Mouse (Mus musculus): Measurements from ENCODE around the gene Gm21188. TPM values are rescaled to one million over a fixed set of nuclear protein-coding genes. Genes with fewer than 3 reads are reported as not detected.
"Not testable (repeated sequence)": the region's sequence is repeated elsewhere in the genome, so short reads cannot be mapped to it uniquely, and the experiment has no call there.

The Gm21188 gene
- polyA plus RNA-seq, 1 experiment: 3.9 TPM

DNA sequence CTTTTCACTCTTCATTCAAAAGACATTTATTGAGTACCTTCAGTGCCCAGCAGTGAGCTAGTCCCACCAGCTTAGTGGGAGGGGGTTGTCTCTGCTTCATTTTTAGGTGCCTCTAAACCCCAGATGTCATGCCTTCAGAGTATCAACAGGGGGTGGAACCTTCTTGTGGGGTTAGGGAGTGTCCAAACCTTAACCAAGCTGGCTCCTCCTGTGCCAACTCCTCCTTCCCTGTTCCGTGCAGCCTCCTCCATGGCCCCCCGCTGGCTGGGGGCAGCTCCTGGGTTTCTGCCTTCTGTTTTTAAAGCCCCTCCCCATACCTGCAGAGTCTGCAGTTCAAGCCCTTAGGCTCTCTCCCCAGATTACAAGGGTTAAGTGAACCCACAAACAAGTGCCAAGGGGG is 3.8 kb downstream of the Gm21188 start:
- H3K27ac ChIP-seq (ENCODE audit: insufficient read depth, low read length); DNase-seq (ENCODE audit: low read depth in 1 of 2, low spot score in 2 of 2); H3K27me3 ChIP-seq (ENCODE audit: control insufficient read depth, insufficient read depth, low read length); H3K4me1 ChIP-seq (ENCODE audit: control insufficient read depth, insufficient read depth, insufficient read length); H3K36me3 ChIP-seq (ENCODE audit: control insufficient read depth, insufficient read depth, low read length); H3K4me3 ChIP-seq (ENCODE audit: extremely low read depth, insufficient read depth, insufficient read length): not testable (repeated sequence)
- WGBS: no CpG with 5 or more reads among the region's 2 CpGs

DNA sequence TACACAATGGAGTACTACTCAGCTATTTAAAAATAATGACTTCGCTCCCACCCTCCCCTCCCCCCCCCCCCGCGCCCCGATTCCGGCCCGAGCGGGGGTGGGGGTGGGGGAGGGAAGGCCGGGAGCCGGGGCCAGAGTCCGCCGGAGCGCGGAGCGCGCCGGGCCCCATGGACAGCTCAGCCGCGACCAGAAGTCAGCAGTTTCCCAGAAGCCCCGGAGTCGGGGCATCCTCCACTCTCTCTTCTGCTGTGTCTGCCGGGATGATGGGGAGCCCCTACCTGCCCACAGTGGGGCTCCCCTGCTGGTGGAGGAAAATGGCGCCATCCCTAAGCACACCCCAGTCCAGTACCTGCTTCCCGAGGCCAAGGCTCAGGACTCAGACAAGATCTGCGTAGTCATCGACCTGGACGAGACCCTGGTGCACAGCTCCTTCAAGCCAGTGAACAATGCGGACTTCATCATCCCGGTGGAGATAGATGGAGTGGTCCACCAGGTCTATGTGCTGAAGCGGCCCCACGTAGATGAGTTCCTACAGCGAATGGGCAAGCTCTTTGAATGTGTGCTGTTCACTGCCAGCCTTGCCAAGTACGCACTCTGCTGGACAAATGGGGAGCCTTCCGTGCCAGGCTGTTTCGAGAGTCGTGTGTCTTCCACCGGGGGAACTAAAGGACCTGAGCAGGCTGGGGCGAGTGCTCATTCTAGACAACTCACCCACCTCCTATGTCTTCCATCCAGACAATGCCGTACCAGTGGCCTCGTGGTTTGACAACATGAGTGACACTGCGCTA is 5.4 kb downstream of the Gm21188 start:
- H3K4me3 ChIP-seq (ENCODE audit: extremely low read depth, insufficient read depth, insufficient read length); H3K27me3 ChIP-seq (ENCODE audit: control insufficient read depth, insufficient read depth, low read length); DNase-seq (ENCODE audit: low read depth in 1 of 2, low spot score in 2 of 2); H3K4me1 ChIP-seq (ENCODE audit: control insufficient read depth, insufficient read depth, insufficient read length); H3K36me3 ChIP-seq (ENCODE audit: control insufficient read depth, insufficient read depth, low read length); H3K27ac ChIP-seq (ENCODE audit: insufficient read depth, low read length): not testable (repeated sequence)
- 15% methylated on average over 11 of the region's 40 CpGs for WGBS

DNA sequence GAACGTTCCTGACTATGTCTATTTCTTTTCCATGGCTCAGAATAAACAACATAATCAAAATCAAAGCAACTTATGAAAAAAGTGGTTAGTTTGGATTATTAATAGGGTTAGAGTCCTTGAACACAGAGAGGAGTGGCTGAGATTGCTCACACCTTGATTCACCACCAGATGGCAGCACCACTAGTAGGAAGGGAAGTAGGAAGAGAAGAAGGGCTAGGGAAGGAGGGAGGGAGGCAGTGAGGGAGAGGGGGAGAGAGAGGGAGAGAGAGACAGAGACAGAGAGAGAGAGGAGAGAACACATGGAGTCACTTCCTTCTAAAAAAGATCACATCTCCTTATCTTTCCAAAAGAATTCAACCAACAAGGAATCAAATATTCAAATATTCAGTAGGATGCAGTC is 10.8 kb downstream of the Gm21188 start:
- not testable (repeated sequence) for DNase-seq (ENCODE audit: low read depth in 1 of 2, low spot score in 2 of 2); H3K36me3 ChIP-seq (ENCODE audit: control insufficient read depth, insufficient read depth, low read length); H3K4me1 ChIP-seq (ENCODE audit: control insufficient read depth, insufficient read depth, insufficient read length); H3K27ac ChIP-seq (ENCODE audit: insufficient read depth, low read length); H3K27me3 ChIP-seq (ENCODE audit: control insufficient read depth, insufficient read depth, low read length); H3K4me3 ChIP-seq (ENCODE audit: extremely low read depth, insufficient read depth, insufficient read length)
- no CpG with 5 or more reads among the region's 1 CpGs for WGBS

DNA sequence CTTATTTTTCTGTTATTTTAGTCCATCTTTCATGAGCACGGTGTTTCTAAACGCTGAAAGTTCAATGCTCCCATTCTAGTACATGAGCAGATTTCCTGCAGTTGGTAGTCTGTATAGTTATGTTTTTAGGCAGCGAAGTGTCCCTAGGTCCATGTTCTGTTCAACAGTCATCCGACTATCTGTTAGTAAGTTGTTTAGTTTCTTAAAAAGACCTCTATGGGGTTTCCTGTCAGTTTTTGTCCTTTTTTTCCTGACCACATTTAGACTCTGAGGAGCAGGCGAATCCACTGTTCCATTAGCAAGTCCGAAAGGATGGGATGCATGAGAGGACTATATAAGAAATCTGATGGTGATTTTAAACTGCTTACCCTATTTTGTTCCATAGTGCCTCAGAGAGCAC is 14.1 kb downstream of the Gm21188 start:
- not testable (repeated sequence) for H3K27ac ChIP-seq (ENCODE audit: insufficient read depth, low read length); DNase-seq (ENCODE audit: low read depth in 1 of 2, low spot score in 2 of 2); H3K4me3 ChIP-seq (ENCODE audit: extremely low read depth, insufficient read depth, insufficient read length); H3K27me3 ChIP-seq (ENCODE audit: control insufficient read depth, insufficient read depth, low read length); H3K4me1 ChIP-seq (ENCODE audit: control insufficient read depth, insufficient read depth, insufficient read length); H3K36me3 ChIP-seq (ENCODE audit: control insufficient read depth, insufficient read depth, low read length)
- 28% methylated on average over 6 of the region's 6 CpGs for WGBS

DNA sequence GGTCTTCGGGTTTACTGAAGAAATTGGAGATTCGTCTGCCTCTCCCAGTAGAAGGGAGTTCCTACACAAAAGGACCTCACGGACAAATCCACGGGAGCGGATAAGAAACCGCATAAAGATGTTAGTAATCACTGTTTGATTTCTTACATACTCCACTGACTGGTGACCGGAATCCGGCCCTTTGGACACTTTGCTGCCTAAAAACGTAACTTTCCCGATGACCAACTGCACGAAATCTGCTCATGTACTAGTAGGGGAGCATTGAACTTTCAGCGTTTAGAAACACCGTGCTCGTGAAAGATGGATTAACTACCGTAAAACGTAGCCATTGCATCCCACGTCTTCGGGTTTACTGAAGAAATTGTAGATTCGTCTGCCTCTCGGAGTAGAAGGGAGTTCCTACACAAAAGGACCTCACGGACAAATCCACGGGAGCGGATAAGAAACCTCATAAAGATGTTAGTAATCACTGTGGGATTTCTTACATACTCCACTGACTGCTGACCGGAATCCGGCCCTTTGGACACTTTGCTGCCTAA is 15.3 kb downstream of the Gm21188 start:
- peak in 1 of 2 experiments; percentile 5 for DNase-seq (ENCODE audit: low read depth in 1 of 2, low spot score in 2 of 2)
- not testable (repeated sequence) for H3K4me3 ChIP-seq (ENCODE audit: extremely low read depth, insufficient read depth, insufficient read length); H3K27me3 ChIP-seq (ENCODE audit: control insufficient read depth, insufficient read depth, low read length); H3K36me3 ChIP-seq (ENCODE audit: control insufficient read depth, insufficient read depth, low read length); H3K4me1 ChIP-seq (ENCODE audit: control insufficient read depth, insufficient read depth, insufficient read length); H3K27ac ChIP-seq (ENCODE audit: insufficient read depth, low read length)
- WGBS: 15% methylated on average over 25 of the region's 25 CpGs

DNA sequence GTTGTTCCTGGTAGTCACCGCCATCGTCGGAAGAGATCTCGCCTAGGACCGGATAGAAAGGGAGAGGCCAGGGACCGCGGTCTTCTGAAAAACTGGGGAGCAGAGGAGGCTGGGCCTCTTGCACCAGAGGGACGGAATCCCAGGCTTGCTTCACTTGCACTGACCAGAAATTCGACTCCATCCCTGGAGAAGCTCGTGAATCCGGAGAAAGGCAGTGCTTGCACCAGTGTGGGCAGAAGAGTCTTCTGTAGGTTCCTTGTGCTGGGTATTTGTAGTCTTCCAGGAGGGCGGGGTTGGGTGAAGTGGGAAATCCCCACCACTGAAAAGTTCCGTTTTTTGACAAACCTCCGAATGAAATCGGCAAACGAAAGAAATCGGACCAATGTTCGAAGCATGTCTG is 16.8 kb downstream of the Gm21188 start:
- not testable (repeated sequence) for H3K27ac ChIP-seq (ENCODE audit: insufficient read depth, low read length); H3K36me3 ChIP-seq (ENCODE audit: control insufficient read depth, insufficient read depth, low read length); H3K27me3 ChIP-seq (ENCODE audit: control insufficient read depth, insufficient read depth, low read length); H3K4me1 ChIP-seq (ENCODE audit: control insufficient read depth, insufficient read depth, insufficient read length); DNase-seq (ENCODE audit: low read depth in 1 of 2, low spot score in 2 of 2); H3K4me3 ChIP-seq (ENCODE audit: extremely low read depth, insufficient read depth, insufficient read length)
- WGBS: 20% methylated on average over 7 of the region's 18 CpGs

DNA sequence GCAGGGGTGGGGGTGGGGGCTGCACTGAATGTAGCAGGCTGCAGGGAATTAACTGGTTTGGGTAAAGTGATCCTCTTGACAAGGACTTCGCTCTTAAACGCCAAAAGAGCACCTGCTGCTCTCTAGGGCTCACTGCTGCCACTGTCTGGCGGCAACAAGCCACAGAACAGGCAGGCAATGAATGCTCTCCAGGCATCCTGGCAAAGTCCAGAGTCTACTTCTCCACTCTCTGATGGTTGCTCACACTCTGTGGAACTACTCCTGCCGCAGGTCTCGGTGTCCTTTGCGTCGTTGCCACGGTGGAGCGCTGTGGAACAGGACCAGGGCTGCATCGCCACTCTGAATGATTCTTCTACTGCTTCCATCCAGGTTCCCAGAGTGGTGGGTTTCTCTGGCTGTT is 17.4 kb downstream of the Gm21188 start:
- H3K27ac ChIP-seq (ENCODE audit: insufficient read depth, low read length); H3K27me3 ChIP-seq (ENCODE audit: control insufficient read depth, insufficient read depth, low read length); H3K4me1 ChIP-seq (ENCODE audit: control insufficient read depth, insufficient read depth, insufficient read length); H3K36me3 ChIP-seq (ENCODE audit: control insufficient read depth, insufficient read depth, low read length); DNase-seq (ENCODE audit: low read depth in 1 of 2, low spot score in 2 of 2); H3K4me3 ChIP-seq (ENCODE audit: extremely low read depth, insufficient read depth, insufficient read length): not testable (repeated sequence)
- WGBS: 18% methylated on average over 3 of the region's 10 CpGs

DNA sequence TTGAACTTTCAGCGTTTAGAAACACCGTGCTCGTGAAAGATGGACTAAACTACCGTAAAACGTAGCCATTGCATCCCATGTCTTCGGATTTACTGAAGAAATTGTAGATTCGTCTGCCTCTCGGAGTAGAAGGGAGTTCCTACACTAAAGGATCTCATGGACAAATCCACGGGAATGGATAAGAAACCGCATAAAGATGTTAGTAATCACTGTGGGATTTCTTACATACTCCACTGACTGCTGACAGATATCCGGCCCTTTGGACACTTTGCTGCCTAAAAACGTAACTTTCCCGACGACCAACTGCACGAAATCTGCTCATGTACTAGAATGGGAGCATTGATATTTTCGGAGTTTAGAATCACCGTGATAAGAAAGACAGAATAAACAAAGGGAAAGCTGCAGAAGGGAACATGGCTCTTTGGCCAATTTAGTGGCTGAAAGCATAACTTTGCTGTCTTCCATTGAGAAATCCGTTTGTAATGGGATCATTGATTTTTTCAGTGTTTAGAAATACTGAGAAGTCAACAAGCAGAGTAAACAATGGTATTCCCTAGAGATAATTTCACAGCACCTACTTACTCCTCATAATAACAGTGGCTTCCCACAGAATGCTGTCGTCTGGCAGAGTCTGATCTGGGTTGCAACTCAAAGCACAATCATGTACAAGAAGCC is 18.3 kb downstream of the Gm21188 start:
- H3K27me3 ChIP-seq (ENCODE audit: control insufficient read depth, insufficient read depth, low read length); H3K4me1 ChIP-seq (ENCODE audit: control insufficient read depth, insufficient read depth, insufficient read length); H3K4me3 ChIP-seq (ENCODE audit: extremely low read depth, insufficient read depth, insufficient read length); H3K27ac ChIP-seq (ENCODE audit: insufficient read depth, low read length); H3K36me3 ChIP-seq (ENCODE audit: control insufficient read depth, insufficient read depth, low read length): not testable (repeated sequence)
- DNase-seq (ENCODE audit: low read depth in 1 of 2, low spot score in 2 of 2): peak in 1 of 2 experiments; percentile 30
- WGBS: 11% methylated on average over 19 of the region's 19 CpGs

DNA sequence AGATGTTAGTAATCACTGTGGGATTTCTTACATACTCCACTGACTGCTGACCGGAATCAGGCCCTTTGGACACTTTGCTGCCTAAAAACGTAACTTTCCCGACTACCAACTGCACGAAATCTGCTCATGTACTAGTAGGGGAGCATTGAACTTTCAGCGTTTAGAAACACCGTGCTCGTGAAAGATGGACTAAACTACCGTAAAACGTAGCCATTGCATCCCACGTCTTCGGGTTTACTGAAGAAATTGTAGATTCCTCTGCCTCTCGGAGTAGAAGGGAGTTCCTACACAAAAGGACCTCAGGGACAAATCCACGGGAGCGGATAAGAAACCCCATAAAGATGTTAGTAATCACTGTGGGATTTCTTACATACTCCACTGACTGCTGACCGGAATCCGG is 20.3 kb downstream of the Gm21188 start:
- not testable (repeated sequence) for H3K4me3 ChIP-seq (ENCODE audit: extremely low read depth, insufficient read depth, insufficient read length); H3K27me3 ChIP-seq (ENCODE audit: control insufficient read depth, insufficient read depth, low read length); H3K4me1 ChIP-seq (ENCODE audit: control insufficient read depth, insufficient read depth, insufficient read length); H3K36me3 ChIP-seq (ENCODE audit: control insufficient read depth, insufficient read depth, low read length); H3K27ac ChIP-seq (ENCODE audit: insufficient read depth, low read length)
- DNase-seq (ENCODE audit: low read depth in 1 of 2, low spot score in 2 of 2): peak in 1 of 2 experiments; percentile 11
- 10% methylated on average over 16 of the region's 16 CpGs for WGBS

DNA sequence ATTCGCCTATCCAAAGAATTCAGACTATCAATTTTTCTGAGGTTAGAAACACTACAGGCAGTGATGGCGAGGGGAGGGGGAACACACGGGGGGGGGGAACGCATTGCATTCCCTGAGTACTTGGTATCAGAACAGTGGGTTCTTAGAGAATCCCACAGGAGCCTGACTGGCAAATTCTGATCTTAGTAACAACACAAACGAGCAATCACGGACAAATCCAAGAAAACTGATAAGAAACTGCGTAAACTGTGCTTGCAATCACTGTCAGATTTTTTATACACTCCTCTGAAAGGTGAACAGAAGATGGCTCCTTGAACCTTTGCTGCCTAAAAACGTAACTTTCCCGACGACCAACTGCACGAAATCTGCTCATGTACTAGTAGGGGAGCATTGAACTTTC is 24.6 kb downstream of the Gm21188 start:
- not testable (repeated sequence) for H3K27ac ChIP-seq (ENCODE audit: insufficient read depth, low read length); H3K36me3 ChIP-seq (ENCODE audit: control insufficient read depth, insufficient read depth, low read length); H3K4me1 ChIP-seq (ENCODE audit: control insufficient read depth, insufficient read depth, insufficient read length); DNase-seq (ENCODE audit: low read depth in 1 of 2, low spot score in 2 of 2); H3K27me3 ChIP-seq (ENCODE audit: control insufficient read depth, insufficient read depth, low read length); H3K4me3 ChIP-seq (ENCODE audit: extremely low read depth, insufficient read depth, insufficient read length)
- whole genome bisulfite sequencing: 7% methylated on average over 11 of the region's 11 CpGs

DNA sequence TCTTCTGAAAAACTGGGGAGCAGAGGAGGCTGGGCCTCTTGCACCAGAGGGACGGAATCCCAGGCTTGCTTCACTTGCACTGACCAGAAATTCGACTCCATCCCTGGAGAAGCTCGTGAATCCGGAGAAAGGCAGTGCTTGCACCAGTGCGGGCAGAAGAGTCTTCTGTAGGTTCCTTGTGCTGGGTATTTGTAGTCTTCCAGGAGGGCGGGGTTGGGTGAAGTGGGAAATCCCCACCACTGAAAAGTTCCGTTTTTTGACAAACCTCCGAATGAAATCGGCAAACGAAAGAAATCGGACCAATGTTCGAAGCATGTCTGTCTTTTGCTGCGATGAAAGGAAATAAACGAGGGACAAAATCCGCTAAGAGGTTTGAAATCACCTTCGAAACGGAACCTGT is 25.1 kb downstream of the Gm21188 start, which contains the start of gene Gm36079:
Gm36079 (minus strand) TSS at position 101 of the 400 bp plus-strand sequence.
- not testable (repeated sequence) for DNase-seq (ENCODE audit: low read depth in 1 of 2, low spot score in 2 of 2); H3K4me1 ChIP-seq (ENCODE audit: control insufficient read depth, insufficient read depth, insufficient read length); H3K27ac ChIP-seq (ENCODE audit: insufficient read depth, low read length); H3K27me3 ChIP-seq (ENCODE audit: control insufficient read depth, insufficient read depth, low read length); H3K4me3 ChIP-seq (ENCODE audit: extremely low read depth, insufficient read depth, insufficient read length); H3K36me3 ChIP-seq (ENCODE audit: control insufficient read depth, insufficient read depth, low read length)
- WGBS: 43% methylated on average over 1 of the region's 17 CpGs

Measured in spleen, adult 2 months (tissue).